Mouse (Mus musculus): ENCODE measurements at regions not wholly inside any gene's neighbourhood (a gene's known extent, or its start where the extent isn't known, plus 50 kb on each side); places are given as distances from the start of the nearest gene placed in this dataset.

- DNase-seq (ENCODE audit: extremely low read depth, low read depth, low spot score) = no peak
These were observed 52.1 kb upstream of the Runx1 start for GRCm38 (mm10) chr16:92878081-92878480.
